Mouse (Mus musculus) small intestine, adult 2 months (tissue): ENCODE data around the gene Gm21900.
"Not testable (repeated sequence)": the region's sequence is repeated elsewhere in the genome, so short reads cannot be mapped to it uniquely, and the experiment has no call there.

ENCODE experiments used
- CTCF ChIP-seq: fragments of 200-500 bp; IDR thresholded peaks from 2 replicates; pipeline ENCODE4 v1.5.1; 2012; ENCODE audit warnings: low read depth, mild to moderate bottlenecking, control low read depth, inconsistent platforms, low read length, moderate library complexity, mixed read lengths; ENCODE audit not compliant: insufficient replicate concordance, insufficient read length; ENCODE audit errors: extremely low read depth
- POLR2A ChIP-seq: fragments of 200-500 bp; IDR thresholded peaks from 2 replicates; pipeline ENCODE4 v1.6.1; 2012; ENCODE audit warnings: low read depth, mild to moderate bottlenecking, control low read depth, inconsistent platforms, low read length, moderate library complexity

GRCm38 (mm10) chrY:10616061-10616460, at the start of gene Gm21900:
- not testable (repeated sequence) for TF ChIP-seq CTCF, POLR2A
